Mouse (Mus musculus): Measurements from ENCODE around the gene Rcan1. TPM values are rescaled to one million over a fixed set of nuclear protein-coding genes. Genes with fewer than 3 reads are reported as not detected.
A peak's percentile ranks its signal among the peaks of the same experiment; 100 is the strongest.

Rcan1 gene
- polyA plus RNA-seq, 1 experiment from 2014 or later, result 37.9 TPM

GRCm38 (mm10) chr16:92397745-92398573, 72.7 kb downstream of the Rcan1 start:
- DNase-seq (ENCODE audit: low spot score), result no peak
- Histone ChIP-seq H3K27ac (no peak overlapping the region; the same call in 1 of the 2 replicates), H3K9ac (ENCODE audit: low read depth, low read length) (no peak overlapping the region), H3K4me3 (replicated peaks; ENCODE audit: low read depth, low read length) (no peak overlapping the region), H3K9me3 (replicated peaks; ENCODE audit: low read length) (no peaks in the 10 kb centered on the region), H3K4me1 (replicated peaks; ENCODE audit: insufficient read depth, low read length) (peaks cover 24% of the 10 kb centered on the region; the same call in 1 of the 2 replicates), H3K4me2 (ENCODE audit: low read length) (peak overlapping the region; percentile 87), H3K27me3 (ENCODE audit: insufficient read depth, low read length) (no peaks in the 10 kb centered on the region), H3K36me3 (ENCODE audit: insufficient read depth, low read length) (peaks cover 11% of the 10 kb centered on the region; the same call in 1 of the 2 replicates)
- no peak for TF ChIP-seq CTCF (IDR thresholded peaks at IDR 0.05; ENCODE audit: low read depth)
- WGBS, result 59% methylated on average over 10 of the region's 10 CpGs
- no peak for ATAC-seq (replicated peaks; ENCODE audit: low FRiP score, low read depth)

- Histone ChIP-seq H3K4me3 (replicated peaks; ENCODE audit: low read depth, low read length) (no peak overlapping the region), H3K9ac (ENCODE audit: low read depth, low read length) (no peak overlapping the region), H3K27me3 (ENCODE audit: insufficient read depth, low read length) (no peaks in the 10 kb centered on the region), H3K9me3 (replicated peaks; ENCODE audit: low read length) (no peaks in the 10 kb centered on the region), H3K4me1 (replicated peaks; ENCODE audit: insufficient read depth, low read length) (peaks cover 7% of the 10 kb centered on the region; the same call in 1 of the 2 replicates), H3K4me2 (ENCODE audit: low read length) (no peak overlapping the region), H3K36me3 (ENCODE audit: insufficient read depth, low read length) (peaks cover 11% of the 10 kb centered on the region; the same call in 1 of the 2 replicates), H3K27ac (no peak overlapping the region)
- ATAC-seq (replicated peaks; ENCODE audit: low FRiP score, low read depth), result no peak
- DNase-seq (ENCODE audit: low spot score), result no peak
- 91% methylated on average over 3 of the region's 3 CpGs for WGBS
- TF ChIP-seq CTCF (IDR thresholded peaks at IDR 0.05; ENCODE audit: low read depth), result peak; percentile 64
These were observed 76.9 kb downstream of the Rcan1 start for GRCm38 (mm10) chr16:92393732-92394131.

- Histone ChIP-seq H3K4me3 (replicated peaks; ENCODE audit: low read depth, low read length) (no peak overlapping the region), H3K27ac (no peak overlapping the region), H3K9ac (ENCODE audit: low read depth, low read length) (no peak overlapping the region), H3K9me3 (replicated peaks; ENCODE audit: low read length) (no peaks in the 10 kb centered on the region), H3K36me3 (ENCODE audit: insufficient read depth, low read length) (no peaks in the 10 kb centered on the region), H3K4me2 (ENCODE audit: low read length) (no peak overlapping the region), H3K27me3 (ENCODE audit: insufficient read depth, low read length) (no peaks in the 10 kb centered on the region), H3K4me1 (replicated peaks; ENCODE audit: insufficient read depth, low read length) (no peaks in the 10 kb centered on the region)
- no peak for TF ChIP-seq CTCF (IDR thresholded peaks at IDR 0.05; ENCODE audit: low read depth)
- no peak for DNase-seq (ENCODE audit: low spot score)
- no peak for ATAC-seq (replicated peaks; ENCODE audit: low FRiP score, low read depth)
- 66% methylated on average over 10 of the region's 10 CpGs for WGBS
These were observed 83.0 kb downstream of the Rcan1 start for GRCm38 (mm10) chr16:92387692-92388091.

GRCm38 (mm10) chr16:92385062-92385461, 85.6 kb downstream of the Rcan1 start:
- Histone ChIP-seq H3K9me3 (replicated peaks; ENCODE audit: low read length) (no peaks in the 10 kb centered on the region), H3K36me3 (ENCODE audit: insufficient read depth, low read length) (no peaks in the 10 kb centered on the region), H3K4me2 (ENCODE audit: low read length) (no peak overlapping the region), H3K4me1 (replicated peaks; ENCODE audit: insufficient read depth, low read length) (no peaks in the 10 kb centered on the region), H3K27me3 (ENCODE audit: insufficient read depth, low read length) (no peaks in the 10 kb centered on the region), H3K27ac (no peak overlapping the region), H3K9ac (ENCODE audit: low read depth, low read length) (no peak overlapping the region), H3K4me3 (replicated peaks; ENCODE audit: low read depth, low read length) (no peak overlapping the region)
- peak; percentile 88 for TF ChIP-seq CTCF (IDR thresholded peaks at IDR 0.05; ENCODE audit: low read depth)
- DNase-seq (ENCODE audit: low spot score) (peak; percentile 84), ATAC-seq (replicated peaks; ENCODE audit: low FRiP score, low read depth) (no peak)
- WGBS, result 0% methylated on average over 2 of the region's 2 CpGs

GRCm38 (mm10) chr16:92383412-92383811, 87.3 kb downstream of the Rcan1 start:
- no peak for DNase-seq (ENCODE audit: low spot score)
- H3K9ac ChIP-seq (ENCODE audit: low read depth, low read length), result no peak overlapping the region
- H3K4me3 ChIP-seq (replicated peaks; ENCODE audit: low read depth, low read length), result no peak overlapping the region
- no peak for ATAC-seq (replicated peaks; ENCODE audit: low FRiP score, low read depth)
- peak; percentile 29; the same call in 1 of the 2 replicates for TF ChIP-seq CTCF (IDR thresholded peaks at IDR 0.05; ENCODE audit: low read depth)
- H3K36me3 ChIP-seq (ENCODE audit: insufficient read depth, low read length), result no peaks in the 10 kb centered on the region
- H3K27ac ChIP-seq, result no peak overlapping the region
- no peaks in the 10 kb centered on the region for H3K9me3 ChIP-seq (replicated peaks; ENCODE audit: low read length)
- H3K27me3 ChIP-seq (ENCODE audit: insufficient read depth, low read length), result no peaks in the 10 kb centered on the region
- no peak overlapping the region for H3K4me2 ChIP-seq (ENCODE audit: low read length)
- no peaks in the 10 kb centered on the region for H3K4me1 ChIP-seq (replicated peaks; ENCODE audit: insufficient read depth, low read length)

GRCm38 (mm10) chr16:92382508-92382907, 88.2 kb downstream of the Rcan1 start:
- no peaks in the 10 kb centered on the region for H3K4me1 ChIP-seq (replicated peaks; ENCODE audit: insufficient read depth, low read length)
- H3K9me3 ChIP-seq (replicated peaks; ENCODE audit: low read length), result no peaks in the 10 kb centered on the region
- TF ChIP-seq CTCF (IDR thresholded peaks at IDR 0.05; ENCODE audit: low read depth), result no peak
- no peak overlapping the region for H3K4me2 ChIP-seq (ENCODE audit: low read length)
- no peaks in the 10 kb centered on the region for H3K36me3 ChIP-seq (ENCODE audit: insufficient read depth, low read length)
- no peak overlapping the region for H3K27ac ChIP-seq
- H3K27me3 ChIP-seq (ENCODE audit: insufficient read depth, low read length), result no peaks in the 10 kb centered on the region
- no peak overlapping the region for H3K4me3 ChIP-seq (replicated peaks; ENCODE audit: low read depth, low read length)
- 46% methylated on average over 6 of the region's 6 CpGs for WGBS
- ATAC-seq (replicated peaks; ENCODE audit: low FRiP score, low read depth) (no peak), DNase-seq (ENCODE audit: low spot score) (no peak)
- H3K9ac ChIP-seq (ENCODE audit: low read depth, low read length), result no peak overlapping the region

Measured in kidney, postnatal 0 days (tissue).